Mouse (Mus musculus): ENCODE data around the gene Slc30a7. TPM values are rescaled to one million over a fixed set of nuclear protein-coding genes. Genes with fewer than 3 reads are reported as not detected.

The Slc30a7 gene
- total and polyA plus RNA-seq, 3 experiments, result 15.0 to 38.9 (median 25.3) TPM

GRCm38 (mm10) chr3:116024669-116025068 is 17.5 kb upstream of the Slc30a7 start:
- in situ Hi-C loops (cut with MboI; ENCODE audit: low pct_ligation_motif_present, low pct_unique_long_range_greater_than_20kb, low sequenced_read_pairs) (loop anchor here (25.0 kb wide), 1 partner anchor 288 kb away; no protein-coding TSS in a partner anchor), dilution Hi-C loops (cut with MboI; ENCODE audit: extremely low pct_ligation_motif_present, extremely low pct_unique_long_range_greater_than_20kb, low sequenced_read_pairs) (no loop called here)

GRCm38 (mm10) chr3:116024236-116024635 is 17.0 kb upstream of the Slc30a7 start:
- no peak for TF ChIP-seq ETS1 (conservative IDR thresholded peaks at IDR 0.05; ENCODE audit: low read depth, low read length)
- no peak for TF ChIP-seq JUND (conservative IDR thresholded peaks at IDR 0.05; ENCODE audit: low read depth, low read length)
- TF ChIP-seq IRF4 (IDR thresholded peaks at IDR 0.05; ENCODE audit: low read depth, low read length), result no peak
- no peak for TF ChIP-seq RAD21 (IDR thresholded peaks at IDR 0.05; ENCODE audit: low read depth, low read length)
- no peak for TF ChIP-seq USF2 (conservative IDR thresholded peaks at IDR 0.05; ENCODE audit: low read depth, low read length)
- no peak for TF ChIP-seq ZMIZ1 (IDR thresholded peaks at IDR 0.05; ENCODE audit: low read depth, low read length)
- no peak for TF ChIP-seq MXI1 (IDR thresholded peaks at IDR 0.05; ENCODE audit: low read depth, low read length)
- TF ChIP-seq ZC3H11A (IDR thresholded peaks at IDR 0.05; ENCODE audit: low read depth, low read length), result no peak
- no peak overlapping the region for H3K9ac ChIP-seq (ENCODE audit: insufficient read depth, low read depth)
- no peak overlapping the region for H3K27ac ChIP-seq (ENCODE audit: insufficient read depth, low read depth)
- in situ Hi-C loops (cut with MboI; ENCODE audit: low pct_ligation_motif_present, low pct_unique_long_range_greater_than_20kb, low sequenced_read_pairs) (no loop called here), dilution Hi-C loops (cut with MboI; ENCODE audit: extremely low pct_ligation_motif_present, extremely low pct_unique_long_range_greater_than_20kb, low sequenced_read_pairs) (no loop called here)
- H3K9me3 ChIP-seq (replicated peaks; ENCODE audit: low read length), result no peaks in the 10 kb centered on the region
- DNase-seq (ENCODE audit: extremely low read depth), result no peak
- H3K27me3 ChIP-seq (replicated peaks), result no peaks in the 10 kb centered on the region
- no peak overlapping the region for H3K4me2 ChIP-seq (ENCODE audit: insufficient read depth, low read depth, poor library complexity, severe bottlenecking)
- H3K79me2 ChIP-seq (replicated peaks; ENCODE audit: control insufficient read depth, extremely low read depth, insufficient read depth, poor library complexity, severe bottlenecking), result no peaks in the 10 kb centered on the region
- H3K4me3 ChIP-seq (replicated peaks in 1 of 3; ENCODE audit: low read depth in 2 of 3, low read length in 2 of 3, poor library complexity in 1 of 3), result no peak overlapping the region
- peaks cover 0 to 3% of the 10 kb centered on the region in 2 experiments; a peak in 1 of 4 replicates for H3K4me1 ChIP-seq (ENCODE audit: control insufficient read depth in 1 of 2, insufficient read depth in 2 of 2)
- peaks cover 18 to 40% of the 10 kb centered on the region in 2 experiments for H3K36me3 ChIP-seq (replicated peaks in 1 of 2; ENCODE audit: control insufficient read depth in 1 of 2, insufficient read depth in 1 of 2, low read length in 1 of 2)

More at GRCm38 (mm10) chr3:116024669-116025068, 17.5 kb upstream of the Slc30a7 start:
- TF ChIP-seq MXI1 (IDR thresholded peaks at IDR 0.05; ENCODE audit: low read depth, low read length), result no peak
- no peak for TF ChIP-seq POLR2A (IDR thresholded peaks at IDR 0.05; ENCODE audit: low read depth, low read length)
- TF ChIP-seq ZMIZ1 (IDR thresholded peaks at IDR 0.05; ENCODE audit: low read depth, low read length), result no peak
- TF ChIP-seq MAX (IDR thresholded peaks at IDR 0.05; ENCODE audit: low read length), result no peak
- no peak for TF ChIP-seq BHLHE40 (IDR thresholded peaks at IDR 0.05; ENCODE audit: low read depth, low read length)
- TF ChIP-seq MYC (IDR thresholded peaks at IDR 0.05; ENCODE audit: low read depth, low read length), result no peak
- no peak for TF ChIP-seq EP300 (IDR thresholded peaks at IDR 0.05; ENCODE audit: low read length)
- no peak for TF ChIP-seq JUN (IDR thresholded peaks at IDR 0.05; ENCODE audit: insufficient read depth, low read depth, low read length)
- TF ChIP-seq PAX5 (IDR thresholded peaks at IDR 0.05; ENCODE audit: low read length), result no peak
- no peak for TF ChIP-seq CHD1 (IDR thresholded peaks at IDR 0.05; ENCODE audit: low read depth, low read length)
- TF ChIP-seq UBTF (IDR thresholded peaks at IDR 0.05; ENCODE audit: low read depth, low read length), result no peak
- no peak for TF ChIP-seq MAFK (IDR thresholded peaks at IDR 0.05; ENCODE audit: insufficient replicate concordance, low read length)
- Histone ChIP-seq H3K79me2 (replicated peaks; ENCODE audit: control insufficient read depth, extremely low read depth, insufficient read depth, poor library complexity, severe bottlenecking) (no peaks in the 10 kb centered on the region), H3K9ac (ENCODE audit: insufficient read depth, low read depth) (no peak overlapping the region), H3K27ac (ENCODE audit: insufficient read depth, low read depth) (no peak overlapping the region), H3K4me3 (replicated peaks in 1 of 3; ENCODE audit: low read depth in 2 of 3, low read length in 2 of 3, poor library complexity in 1 of 3) (no peak overlapping the region), H3K36me3 (replicated peaks in 1 of 2; ENCODE audit: control insufficient read depth in 1 of 2, insufficient read depth in 1 of 2, low read length in 1 of 2) (peaks cover 18 to 40% of the 10 kb centered on the region in 2 experiments), H3K4me1 (ENCODE audit: control insufficient read depth in 1 of 2, insufficient read depth in 2 of 2) (no peaks in the 10 kb centered on the region), H3K9me3 (replicated peaks; ENCODE audit: low read length) (no peaks in the 10 kb centered on the region), H3K4me2 (ENCODE audit: insufficient read depth, low read depth, poor library complexity, severe bottlenecking) (no peak overlapping the region), H3K27me3 (replicated peaks) (no peaks in the 10 kb centered on the region)
- no peak for DNase-seq (ENCODE audit: extremely low read depth)
